Mouse (Mus musculus): ENCODE results near the gene Ankrd53.

The Ankrd53 gene

DNA sequence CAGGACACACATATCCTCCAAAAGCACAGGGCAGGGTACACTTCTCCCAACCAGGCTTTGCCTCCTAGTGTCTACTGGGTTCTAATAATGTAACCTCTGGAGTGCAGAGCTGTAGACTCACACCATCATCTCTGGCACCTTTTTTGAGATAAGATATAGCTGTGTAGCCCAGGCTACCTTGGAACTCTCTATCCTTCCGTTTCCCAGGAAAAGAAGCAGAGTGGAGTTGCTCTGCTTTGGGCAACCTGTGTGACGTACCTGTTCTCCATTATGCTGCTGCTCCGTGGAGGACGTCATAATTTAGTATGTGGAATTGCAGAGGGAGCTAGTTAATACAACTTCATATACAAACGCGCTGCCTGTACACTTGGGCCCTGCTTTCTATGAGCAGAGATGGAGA, at the start of gene Ankrd53:
Gene Ankrd53, plus strand, starts transcription at position 301 of the 400 bp plus-strand sequence.
- no peak for DNase-seq (ENCODE audit: low read depth, low spot score)

DNA sequence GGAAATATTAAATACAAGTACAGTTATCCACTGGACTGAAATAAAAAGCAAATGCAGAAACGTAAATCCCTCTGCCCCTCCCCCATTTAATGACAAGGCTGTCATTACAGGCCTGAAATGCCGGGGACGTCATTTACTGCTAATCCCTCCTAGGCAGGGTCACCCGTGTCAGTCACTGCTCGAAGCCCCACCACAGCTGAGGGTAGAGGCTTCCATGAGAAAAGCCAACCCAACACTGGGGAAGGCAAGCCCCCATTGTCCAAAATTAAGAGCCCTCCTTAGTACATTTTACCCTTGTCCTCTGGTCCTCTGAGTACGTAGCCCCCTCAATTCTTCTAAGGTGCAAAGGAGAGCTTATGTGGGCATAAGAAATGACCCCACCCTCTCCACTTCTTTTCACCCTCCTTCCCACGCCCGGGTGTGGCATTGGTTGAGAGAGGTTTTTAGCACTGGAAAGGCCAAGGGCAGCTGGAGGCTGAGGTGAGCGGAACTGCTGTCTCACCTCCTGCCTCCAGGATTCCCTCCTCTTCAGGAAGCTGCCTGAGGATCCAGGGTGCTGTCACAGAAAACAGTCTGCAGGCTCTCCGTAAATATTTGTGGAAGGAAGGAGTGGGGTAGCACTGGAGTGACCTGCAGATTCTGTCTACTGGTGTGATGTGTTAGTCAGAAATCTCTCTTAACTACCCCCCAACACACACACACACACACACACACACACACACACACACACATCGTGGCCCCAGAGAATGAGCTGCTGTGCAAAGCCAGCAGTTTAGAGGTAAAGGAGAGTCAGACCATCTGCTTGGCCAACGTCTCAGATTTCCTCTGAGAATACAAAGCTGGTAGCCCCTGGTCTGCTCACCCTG, 48.9 kb upstream of the Ankrd53 start:
- no peak for DNase-seq (ENCODE audit: low read depth, low spot score)

DNA sequence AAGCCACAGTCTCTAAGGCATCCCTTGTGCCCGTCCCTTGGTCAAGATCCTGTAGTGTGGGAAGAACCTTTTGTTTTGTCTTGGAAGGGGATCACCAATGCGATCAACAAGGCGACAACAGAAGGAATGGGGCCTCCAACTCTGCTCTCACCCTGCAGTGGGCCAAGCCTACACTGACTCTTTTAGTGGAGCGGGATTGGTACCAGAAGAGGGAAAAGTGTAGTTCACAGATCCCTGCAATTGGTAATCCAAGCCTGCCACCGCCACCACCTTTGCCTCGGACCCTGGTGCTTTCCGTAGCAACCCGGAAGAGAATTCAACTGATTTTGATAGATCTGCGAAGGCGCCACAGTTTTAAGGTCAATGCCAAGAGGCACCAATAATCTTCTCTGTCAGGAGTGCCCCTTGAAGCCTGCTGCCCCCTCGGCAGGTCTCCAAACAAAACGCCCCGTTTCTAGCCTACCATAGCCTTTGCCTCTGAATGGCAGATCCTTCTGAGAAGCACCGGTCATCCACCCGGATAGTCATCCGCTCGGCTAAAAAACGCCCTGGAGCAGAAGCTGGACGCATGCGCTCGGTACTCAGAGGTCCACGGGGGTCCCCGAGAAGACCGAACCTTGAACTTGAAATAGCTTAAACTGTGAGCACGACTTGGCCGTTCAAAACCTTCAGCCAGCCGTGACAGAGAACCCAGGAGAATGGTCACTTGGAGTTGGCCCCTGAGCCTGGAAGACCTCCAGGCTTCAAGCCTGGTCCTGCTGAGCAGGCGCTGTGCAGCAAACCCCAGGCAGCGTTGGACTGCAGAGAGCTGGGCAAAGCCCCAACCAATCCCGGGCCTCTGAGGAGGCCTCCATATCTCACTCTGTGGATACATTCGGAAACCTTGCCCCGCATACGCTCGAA, 48.0 kb upstream of the Ankrd53 start:
- DNase-seq (ENCODE audit: low read depth, low spot score): no peak

DNA sequence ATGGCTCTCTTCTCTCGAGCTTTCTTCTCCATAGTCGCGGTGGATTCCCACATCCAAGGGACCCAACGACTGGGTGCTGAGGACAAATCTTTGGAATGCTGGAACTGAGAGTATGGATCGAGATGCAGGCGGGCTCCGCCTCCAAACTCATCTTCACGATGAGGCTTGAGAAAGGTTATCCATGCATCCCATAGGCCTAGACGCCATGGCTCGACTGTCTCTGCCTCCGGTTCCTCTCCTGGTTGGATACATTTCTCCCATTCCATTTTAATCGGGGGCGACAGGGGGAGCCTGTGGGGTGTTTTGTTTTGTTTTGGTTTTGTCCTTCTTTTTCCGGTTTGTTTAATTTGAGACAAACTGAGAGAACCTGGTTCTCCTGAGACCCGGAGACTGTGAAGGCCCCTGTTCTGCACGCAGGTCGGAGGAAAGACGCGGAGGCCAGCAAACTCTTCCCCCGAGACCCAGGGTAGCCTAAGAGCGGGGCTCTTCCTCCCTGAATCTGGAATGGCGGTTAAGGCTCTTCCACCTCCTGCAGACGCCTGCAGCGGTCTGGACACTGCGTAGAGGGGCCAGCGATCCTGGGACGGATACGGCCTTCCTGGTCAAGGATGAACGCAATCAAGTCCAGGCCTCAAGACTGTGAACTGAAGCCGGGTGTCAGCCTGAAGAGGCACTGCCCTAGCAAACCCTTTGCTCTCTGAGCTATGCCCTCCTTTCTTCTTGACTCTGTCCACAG, 46.8 kb upstream of the Ankrd53 start:
- DNase-seq (ENCODE audit: low read depth, low spot score): no peak

DNA sequence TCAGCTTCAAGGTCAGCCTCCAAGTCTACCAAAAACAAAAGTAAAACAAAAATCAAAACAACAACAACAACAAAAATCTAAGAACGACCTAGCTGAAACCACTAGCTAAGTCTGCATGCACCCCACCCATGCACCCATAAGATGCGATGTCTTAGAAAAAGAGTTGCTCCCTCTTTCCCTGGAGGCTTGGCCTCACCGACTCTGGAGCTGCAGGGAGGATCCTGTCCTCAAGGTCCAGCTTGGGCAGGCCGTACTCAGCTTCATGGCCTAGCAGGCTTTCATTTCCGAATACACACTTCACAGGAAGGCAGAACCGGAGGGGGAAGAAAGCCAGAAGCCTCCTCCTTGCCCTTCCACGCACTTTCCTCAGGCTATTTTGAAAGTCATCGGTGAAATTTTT, 45.4 kb upstream of the Ankrd53 start:
- no peak for DNase-seq (ENCODE audit: low read depth, low spot score)

DNA sequence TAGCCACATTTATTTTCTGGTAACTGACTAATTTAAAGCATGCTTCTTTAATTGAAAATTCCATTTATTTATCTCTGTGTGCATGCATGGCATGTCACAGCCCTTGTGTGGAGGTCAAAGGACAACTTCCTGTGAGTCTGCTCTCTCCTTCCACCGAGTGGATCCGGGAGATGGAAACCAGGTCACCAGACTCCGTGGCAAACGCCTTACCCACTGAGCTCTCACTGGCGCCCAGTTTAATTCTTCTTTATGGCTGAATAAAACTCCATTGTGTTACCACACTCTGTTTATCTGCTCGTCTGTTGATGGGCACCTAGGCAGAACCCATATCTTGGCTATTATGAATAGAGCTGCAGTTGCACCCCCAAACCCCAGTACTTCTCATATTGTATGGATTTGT, 39.9 kb upstream of the Ankrd53 start:
- DNase-seq (ENCODE audit: low read depth, low spot score): no peak

DNA sequence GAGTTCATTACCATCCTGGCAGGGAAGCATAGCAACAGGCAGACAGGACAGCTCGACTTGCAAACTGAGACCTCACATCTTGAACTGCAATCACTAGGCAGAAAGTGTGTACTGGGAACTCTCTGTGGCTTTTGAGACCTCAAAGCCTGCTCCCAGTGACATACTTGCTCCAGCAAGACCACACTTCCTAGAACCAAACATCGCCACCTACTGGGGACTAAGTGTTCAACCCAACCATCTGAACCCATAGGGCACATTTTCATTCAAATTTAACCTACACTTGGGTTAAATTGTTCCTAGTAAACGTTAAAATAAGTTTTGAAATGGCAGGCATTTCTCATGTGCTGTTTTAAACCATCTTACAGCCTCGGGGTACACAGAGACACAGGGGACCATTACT, 35.3 kb upstream of the Ankrd53 start:
- DNase-seq (ENCODE audit: low read depth, low spot score): peak; percentile 14

DNA sequence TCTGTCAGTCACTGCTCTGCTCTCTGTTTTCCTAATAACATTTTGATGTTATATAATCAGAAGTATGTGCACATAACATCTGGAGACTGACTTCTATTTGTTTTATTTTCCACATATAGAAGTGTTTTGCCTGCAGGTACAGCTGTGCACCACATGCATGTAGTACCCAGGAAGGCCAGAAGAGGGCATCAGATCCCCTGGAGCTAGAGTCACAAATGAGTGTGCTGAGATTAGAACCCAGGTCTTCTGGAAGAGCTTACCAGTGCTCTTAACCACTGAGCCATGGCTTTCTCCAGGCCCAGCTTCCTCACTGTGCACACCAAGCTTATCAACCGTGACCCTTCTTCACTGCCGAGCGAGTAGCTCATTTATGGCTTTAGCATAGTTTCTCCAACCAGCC, 34.0 kb upstream of the Ankrd53 start:
- peak; percentile 29 for DNase-seq (ENCODE audit: low read depth, low spot score)

DNA sequence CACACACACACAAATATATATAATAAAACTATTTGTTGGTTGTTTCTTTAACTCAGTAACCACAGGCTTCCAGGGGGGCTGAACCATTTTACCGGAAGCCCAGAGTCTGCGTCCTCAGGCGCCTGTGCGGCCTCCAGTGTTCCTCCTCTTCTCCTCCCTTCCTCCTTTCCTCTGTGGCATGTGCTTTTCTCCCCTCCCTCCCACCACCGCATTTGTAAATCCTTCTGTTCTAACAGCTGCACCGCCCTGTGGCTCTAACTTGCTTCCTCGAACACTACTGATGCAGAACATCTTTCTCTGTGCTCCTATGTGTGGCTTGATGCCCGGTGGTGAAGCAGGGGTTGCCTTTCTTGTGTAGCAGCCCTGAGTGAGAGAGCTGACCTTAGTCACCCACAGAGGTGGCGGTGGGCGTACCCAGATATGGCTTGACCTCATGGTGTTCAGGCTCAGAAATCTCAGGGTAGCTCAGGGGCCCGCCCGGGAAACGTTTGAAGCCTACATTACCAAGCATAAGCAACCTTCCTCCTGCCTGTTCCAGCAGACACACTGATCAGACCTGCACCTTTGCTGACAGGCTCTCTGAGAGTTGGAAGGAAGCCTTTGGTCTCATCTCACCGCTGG, 33.0 kb upstream of the Ankrd53 start:
- DNase-seq (ENCODE audit: low read depth, low spot score): no peak

DNA sequence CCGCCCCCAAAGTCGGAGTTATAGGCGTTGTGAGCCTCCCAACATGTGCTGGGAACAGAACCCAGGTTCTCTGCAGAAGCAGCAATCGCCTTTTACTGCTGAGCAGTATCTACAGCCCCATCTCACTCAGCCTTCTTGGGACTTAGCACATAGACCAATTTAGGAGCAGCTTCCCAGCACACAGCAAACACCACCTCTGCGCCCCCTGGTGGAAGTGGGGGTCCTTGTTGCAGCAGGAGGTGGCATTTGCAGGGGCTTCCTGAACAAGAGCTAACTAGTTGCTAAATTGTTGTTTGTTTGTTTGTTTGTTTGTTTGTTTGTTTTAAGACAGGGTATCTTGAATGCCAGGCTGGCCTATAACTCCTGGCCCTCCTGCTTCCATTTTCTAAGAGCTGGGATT, 31.3 kb upstream of the Ankrd53 start:
- DNase-seq (ENCODE audit: low read depth, low spot score): peak; percentile 47

DNA sequence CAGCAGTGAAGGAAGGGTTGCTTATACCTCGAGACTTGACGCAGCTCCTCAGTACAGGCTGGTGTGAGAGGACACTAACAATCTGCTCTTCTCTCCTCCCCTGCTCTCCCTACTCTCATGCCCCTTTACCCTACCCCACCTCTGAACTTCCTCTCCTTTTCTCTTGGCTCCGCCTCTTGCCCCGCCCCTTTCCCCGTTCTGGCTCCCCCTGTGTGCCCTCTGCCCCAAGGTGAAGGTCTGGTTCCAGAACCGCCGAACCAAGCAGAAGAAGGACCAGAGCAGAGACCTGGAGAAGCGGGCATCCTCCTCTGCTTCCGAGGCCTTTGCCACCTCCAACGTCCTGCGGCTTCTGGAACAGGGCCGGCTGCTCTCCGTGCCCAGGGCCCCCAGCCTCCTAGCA, 25.1 kb upstream of the Ankrd53 start:
- no peak for DNase-seq (ENCODE audit: low read depth, low spot score)

DNA sequence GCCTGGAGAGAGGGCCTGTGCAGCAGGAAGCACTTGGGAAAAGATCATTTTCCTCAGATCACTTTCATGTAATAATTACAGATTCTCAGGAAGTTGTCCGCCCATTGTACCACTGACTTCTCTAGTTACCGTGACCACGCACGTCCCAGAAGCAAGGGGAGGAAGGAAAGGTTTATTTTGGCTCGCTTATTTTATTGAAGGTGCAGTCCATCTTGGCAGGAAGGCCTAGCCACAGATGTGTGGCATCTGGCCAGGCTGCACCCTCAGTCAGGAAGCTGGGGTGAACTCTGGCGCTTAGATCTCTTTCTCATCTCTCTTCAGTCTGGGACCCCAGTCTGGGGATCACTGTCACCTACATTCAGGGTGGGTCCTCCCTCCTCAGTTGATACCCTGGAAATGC, 23.8 kb upstream of the Ankrd53 start:
- no peak for DNase-seq (ENCODE audit: low read depth, low spot score)

DNA sequence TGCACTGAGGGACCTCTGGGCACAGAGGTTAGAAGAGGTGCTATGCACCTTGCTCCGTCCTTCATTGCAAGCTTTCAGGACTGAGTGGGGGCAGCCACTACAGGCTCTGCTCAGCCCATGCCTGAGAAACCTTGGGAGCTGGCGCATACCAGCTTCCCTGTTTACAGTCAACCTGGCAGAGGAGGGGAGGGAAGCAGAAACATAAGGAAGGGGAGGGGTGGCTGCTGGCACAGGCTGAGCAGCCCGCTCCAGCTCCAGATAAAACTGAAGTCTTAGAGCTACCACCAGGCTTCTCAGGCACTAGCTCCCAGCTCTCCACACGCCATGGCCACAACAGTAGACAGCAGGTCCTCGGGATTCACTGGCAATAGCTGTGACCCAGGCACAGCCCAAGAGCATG, 19.7 kb upstream of the Ankrd53 start, which contains the start of gene Atp6v1b1:
Gene Atp6v1b1, plus strand, starts transcription at position 230 of the 400 bp plus-strand sequence.
- no peak for DNase-seq (ENCODE audit: low read depth, low spot score)

DNA sequence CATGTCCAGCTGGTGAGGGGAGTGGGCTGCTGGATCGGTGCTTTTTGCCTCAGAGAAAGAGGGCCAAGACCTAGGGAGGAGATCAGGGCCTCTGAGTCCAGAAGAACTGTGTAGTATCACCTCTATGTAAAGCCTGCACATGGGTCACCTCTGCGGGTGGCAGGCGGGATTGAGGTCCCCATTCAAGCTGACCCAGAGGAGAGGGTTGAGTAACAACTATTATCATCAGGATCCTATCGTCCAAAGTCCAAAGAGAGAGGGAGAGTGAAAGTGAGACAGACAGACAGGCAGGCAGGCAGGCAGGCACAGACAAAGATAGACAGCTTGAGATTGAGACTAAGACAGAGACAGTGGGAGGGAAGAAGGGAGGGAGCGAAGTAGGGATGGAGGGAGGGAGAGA, 19.2 kb upstream of the Ankrd53 start:
- no peak for DNase-seq (ENCODE audit: low read depth, low spot score)

DNA sequence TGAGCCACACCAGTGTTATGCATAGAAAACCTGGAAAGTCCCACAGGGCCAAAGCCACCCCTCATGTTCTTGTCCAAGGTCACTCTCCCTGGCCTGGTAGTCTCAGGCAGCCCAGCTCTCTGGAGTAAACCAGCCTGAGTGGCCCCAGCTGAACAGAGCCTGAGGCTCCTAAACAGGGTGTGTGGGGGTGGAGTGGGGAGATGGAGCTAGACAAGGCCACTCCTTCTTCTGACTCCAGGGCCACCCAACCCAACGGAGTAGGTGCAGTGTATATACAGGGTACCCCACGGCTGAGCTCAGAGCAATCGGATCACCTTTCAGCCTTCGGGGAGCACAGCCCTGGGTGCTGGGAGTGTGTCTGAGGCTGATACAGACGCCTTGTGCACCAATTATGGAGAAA, 18.3 kb upstream of the Ankrd53 start:
- no peak for DNase-seq (ENCODE audit: low read depth, low spot score)

DNA sequence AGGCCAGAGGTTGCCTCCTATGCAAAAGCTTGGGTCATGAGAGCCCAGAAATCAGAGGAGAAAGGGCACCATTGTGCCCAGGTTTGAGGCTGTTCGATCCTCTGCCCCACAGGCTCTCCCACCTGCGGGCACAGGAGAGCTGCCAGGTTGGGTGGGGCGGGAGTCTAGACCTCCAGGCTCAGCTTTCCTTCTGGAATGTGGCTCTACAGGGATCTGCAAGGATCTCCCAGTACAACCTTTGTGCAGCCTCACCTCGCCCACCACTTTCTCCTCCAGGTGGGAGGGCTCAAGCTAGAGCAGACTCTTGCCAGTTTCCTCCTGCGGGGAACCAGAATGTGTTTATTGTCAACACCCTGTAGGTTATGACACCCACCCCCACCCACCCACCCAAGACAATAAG, 17.9 kb upstream of the Ankrd53 start:
- no peak for DNase-seq (ENCODE audit: low read depth, low spot score)

DNA sequence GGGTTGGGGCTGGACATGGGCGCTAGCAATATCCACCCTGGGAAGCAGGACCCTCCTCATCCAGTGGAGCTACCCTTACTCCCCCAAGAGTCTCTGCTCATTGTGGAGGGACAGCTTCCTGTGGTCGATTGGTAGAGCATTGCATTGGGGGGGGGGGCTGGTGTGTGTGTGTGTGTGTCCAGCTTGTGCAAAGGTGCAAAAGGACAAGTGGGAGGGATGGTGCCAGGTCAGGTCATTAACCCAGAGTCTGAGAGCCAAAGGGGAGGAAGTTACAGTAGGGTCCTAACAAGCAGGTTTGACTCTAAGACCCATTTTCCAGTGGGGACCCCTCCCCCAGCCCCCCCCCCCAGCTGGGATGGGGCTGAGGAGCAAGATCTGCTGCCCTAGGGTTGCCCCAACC, 17.0 kb upstream of the Ankrd53 start:
- no peak for DNase-seq (ENCODE audit: low read depth, low spot score)

DNA sequence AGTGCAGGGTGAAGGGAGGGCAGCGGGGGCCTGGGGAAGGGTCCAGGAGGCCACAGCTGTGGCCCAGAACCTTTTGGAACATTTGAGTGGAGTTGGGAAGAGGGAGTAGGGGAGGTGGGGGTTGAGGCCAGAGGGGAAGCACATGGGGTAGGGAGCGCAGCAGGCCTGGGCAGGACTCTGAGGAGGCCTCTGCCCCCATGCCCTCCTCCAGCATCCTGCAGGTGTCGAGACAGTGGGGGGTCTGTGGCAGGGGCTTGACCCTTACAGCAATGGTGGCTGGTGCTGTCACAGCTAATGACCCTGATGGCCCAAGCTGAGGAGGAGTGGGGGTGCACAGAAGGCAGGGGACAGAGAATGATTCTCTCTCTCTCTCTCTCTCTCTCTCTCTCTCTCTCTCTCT, 13.2 kb upstream of the Ankrd53 start:
- no peak for DNase-seq (ENCODE audit: low read depth, low spot score)

DNA sequence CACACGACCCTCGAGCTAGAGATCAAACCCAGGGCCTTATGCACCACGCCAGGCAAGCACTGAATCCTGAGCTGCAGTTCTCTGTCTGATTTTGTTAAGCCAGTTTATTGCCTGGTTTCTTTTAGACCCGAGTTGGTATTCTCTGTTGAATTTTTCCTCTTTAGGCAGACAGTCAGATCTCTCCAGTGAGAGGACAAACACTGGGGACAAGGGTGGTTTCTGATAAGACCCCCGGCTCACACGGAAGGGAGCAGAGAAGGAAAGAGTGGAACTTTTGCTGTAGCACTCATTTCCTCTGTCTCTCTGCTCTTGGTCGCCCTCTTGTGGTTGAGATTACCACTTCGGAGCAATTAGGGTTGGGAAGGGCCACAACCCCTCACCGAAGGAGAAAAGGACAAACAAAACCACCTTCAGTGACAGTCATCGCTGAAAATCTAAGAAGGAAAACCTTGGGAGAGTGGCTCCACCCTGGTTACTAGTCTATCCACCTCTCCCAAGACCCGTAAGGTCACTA, 12.2 kb upstream of the Ankrd53 start:
- peak; percentile 41 for DNase-seq (ENCODE audit: low read depth, low spot score)

DNA sequence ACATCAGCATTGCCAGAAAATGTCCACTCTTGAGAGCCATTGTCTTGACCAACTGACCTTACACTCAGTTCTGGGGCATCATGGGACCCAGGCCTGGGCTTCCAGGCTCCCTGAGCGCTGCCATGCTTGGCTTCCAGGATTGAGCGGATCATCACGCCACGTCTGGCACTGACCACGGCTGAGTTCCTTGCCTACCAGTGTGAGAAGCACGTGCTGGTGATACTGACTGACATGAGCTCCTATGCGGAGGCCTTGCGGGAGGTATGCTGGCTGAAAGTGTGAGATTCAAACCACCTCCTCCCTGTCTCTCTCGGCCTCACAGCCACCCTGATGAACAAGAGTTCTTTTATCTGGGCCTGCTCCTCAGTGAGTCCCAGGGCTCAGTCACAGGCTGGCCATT, 6.4 kb upstream of the Ankrd53 start:
- no peak for DNase-seq (ENCODE audit: low read depth, low spot score)

DNA sequence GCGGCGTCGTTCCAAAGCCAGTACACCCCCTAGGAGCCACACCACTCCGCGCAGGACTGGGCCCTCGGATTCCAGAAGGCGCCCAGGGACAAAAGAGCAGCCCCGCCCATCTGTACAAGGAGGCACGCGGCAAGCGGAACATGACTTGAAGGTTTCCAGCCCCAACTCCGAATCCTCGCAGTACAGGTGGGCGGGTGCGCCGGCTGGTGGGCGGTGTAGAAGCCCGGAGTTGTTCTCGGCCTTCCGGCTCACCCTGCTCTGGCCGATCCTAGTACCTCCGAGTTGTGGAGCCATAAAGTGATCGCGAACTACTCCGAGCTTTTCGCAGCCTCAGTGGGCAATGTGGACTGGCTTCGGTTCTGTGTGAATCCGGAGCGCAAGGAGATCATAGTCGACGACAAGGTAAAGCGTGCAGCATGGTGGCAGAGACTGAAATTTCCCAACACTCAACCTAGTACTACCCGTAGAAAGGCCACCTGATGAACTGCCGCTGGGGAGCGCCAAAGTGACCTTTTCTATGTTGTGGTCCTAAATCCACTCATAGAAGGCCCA, 512 bp downstream of the Ankrd53 start:
- DNase-seq (ENCODE audit: low read depth, low spot score): no peak

Data from A20 (cell line).